Comparison of ENCODE assay signal across 27 mouse cellular contexts in genomic region chr3:103182821-103183220, GRCm38 (mm10).
"Had no signal": no experiment of that assay in that cellular context is flagged by ENCODE, and none has a peak within 500 bp of the region (broad histone marks: within the 10 kb centered on the region; RNA-seq: fewer than 3 reads in every experiment).

No protein-coding gene starts in this region.

- H3K9ac ChIP-seq: heart, embryonic 13.5 days; heart, embryonic 15.5 days; hindbrain, embryonic 13.5 days; hindbrain, embryonic 15.5 days; kidney, embryonic 15.5 days; limb, embryonic 12.5 days; liver, embryonic 13.5 days had no signal

- H3K4me3 ChIP-seq: gastrocnemius, adult 2 months; heart, embryonic 10.5 days; heart, embryonic 13.5 days; heart, embryonic 15.5 days; hindbrain, embryonic 13.5 days; hindbrain, embryonic 15.5 days; kidney, embryonic 15.5 days; layer of hippocampus, adult 2 months; left cerebral cortex, adult 2 months; limb, embryonic 10.5 days; limb, embryonic 12.5 days; liver, embryonic 13.5 days had no signal

- H3K9me3 ChIP-seq: heart, embryonic 10.5 days; heart, embryonic 13.5 days; heart, embryonic 15.5 days; hindbrain, embryonic 13.5 days; hindbrain, embryonic 15.5 days; kidney, embryonic 15.5 days; limb, embryonic 10.5 days; limb, embryonic 12.5 days; liver, embryonic 13.5 days had no signal

- ATAC-seq: hindbrain, postnatal 0 days; intestine, embryonic 16.5 days had no signal

- H3K4me1 ChIP-seq: heart, embryonic 10.5 days; heart, embryonic 13.5 days; heart, embryonic 15.5 days; hindbrain, embryonic 13.5 days; hindbrain, embryonic 15.5 days; kidney, embryonic 15.5 days; limb, embryonic 10.5 days; limb, embryonic 12.5 days had no signal

- H3K27ac ChIP-seq: gastrocnemius, adult 2 months; heart, embryonic 10.5 days; heart, embryonic 13.5 days; heart, embryonic 15.5 days; hindbrain, embryonic 13.5 days; hindbrain, embryonic 15.5 days; hindbrain, postnatal 0 days; kidney, embryonic 15.5 days; kidney, postnatal 0 days; layer of hippocampus, adult 2 months; left cerebral cortex, adult 2 months; limb, embryonic 10.5 days; limb, embryonic 12.5 days; liver, embryonic 13.5 days had no signal

- H3K4me2 ChIP-seq: heart, embryonic 13.5 days; heart, embryonic 15.5 days; hindbrain, embryonic 13.5 days; hindbrain, embryonic 15.5 days; kidney, embryonic 15.5 days; limb, embryonic 12.5 days; liver, embryonic 11.5 days; liver, embryonic 13.5 days had no signal

- DNase-seq: gastrocnemius, adult 2 months; gastrocnemius, postnatal 10 days; gastrocnemius, postnatal 36 days; heart, adult 18-20 months; heart, postnatal 14 days; heart, postnatal 36 days; kidney, adult 11 months; kidney, adult 2 months; kidney, adult 9 months; kidney, postnatal 25 days; kidney, postnatal 4 days; liver; liver, embryonic 13.5 days had no signal

- H3K27me3 ChIP-seq: heart, embryonic 13.5 days; heart, embryonic 15.5 days; hindbrain, embryonic 13.5 days; hindbrain, embryonic 15.5 days; kidney, embryonic 15.5 days; limb, embryonic 12.5 days; liver, embryonic 13.5 days had no signal
